Mouse (Mus musculus): ENCODE measurements around the gene Atxn7l3. TPM values are rescaled to one million over a fixed set of nuclear protein-coding genes. Genes with fewer than 3 reads are reported as not detected.

The Atxn7l3 gene
- total RNA-seq, 2 experiments from 2014 or later, result 227 to 258 TPM

GRCm38 (mm10) chr11:102279595-102279994, 16.8 kb downstream of the Atxn7l3 start:
- intact Hi-C loops (cut with DNase I), result no loop called here
- DNase-seq (ENCODE audit: low spot score in 2 of 2), result no peak

GRCm38 (mm10) chr11:102277754-102278153, 18.7 kb downstream of the Atxn7l3 start:
- intact Hi-C loops (cut with DNase I), result no loop called here
- DNase-seq (ENCODE audit: low spot score in 2 of 2), result no peak

- DNase-seq (ENCODE audit: low spot score in 2 of 2), result peak; percentile 24 to 34
- intact Hi-C loops (cut with DNase I), result no loop called here
These were observed 20.0 kb downstream of the Atxn7l3 start for GRCm38 (mm10) chr11:102276411-102276915.

GRCm38 (mm10) chr11:102268520-102269244, 27.7 kb downstream of the Atxn7l3 start, which contains the start of gene Asb16:
Asb16 (plus strand) TSS chr11:102268743.
- no peak for DNase-seq (ENCODE audit: low spot score in 2 of 2)
- intact Hi-C loops (cut with DNase I), result loop anchor here (5.0 kb wide), 1 partner anchor 111 kb away; the partner anchor contains the start of gene Tmem101

GRCm38 (mm10) chr11:102267480-102267879, 29.0 kb downstream of the Atxn7l3 start:
- intact Hi-C loops (cut with DNase I), result loop anchor here (5.0 kb wide), 1 partner anchor 110 kb away; the partner anchor contains the start of gene Tmem101
- peak; percentile 54 to 64 for DNase-seq (ENCODE audit: low spot score in 2 of 2)

GRCm38 (mm10) chr11:102266631-102267355, 29.6 kb downstream of the Atxn7l3 start:
- intact Hi-C loops (cut with DNase I), result loop anchor here (5.0 kb wide), 1 partner anchor 109 kb away; the partner anchor contains the start of gene Tmem101
- no peak for DNase-seq (ENCODE audit: low spot score in 2 of 2)

- intact Hi-C loops (cut with DNase I), result loop anchor here (5.0 kb wide), 1 partner anchor 109 kb away; the partner anchor contains the start of gene Tmem101
These were observed 30.6 kb downstream of the Atxn7l3 start for GRCm38 (mm10) chr11:102265816-102266215.

GRCm38 (mm10) chr11:102263211-102263610, 33.2 kb downstream of the Atxn7l3 start:
- no peak for DNase-seq (ENCODE audit: low spot score in 2 of 2)
- intact Hi-C loops (cut with DNase I), result no loop called here

More at GRCm38 (mm10) chr11:102265816-102266215, 30.6 kb downstream of the Atxn7l3 start:
- no peak for DNase-seq (ENCODE audit: low spot score in 2 of 2)

GRCm38 (mm10) chr11:102258521-102258920, 37.9 kb downstream of the Atxn7l3 start:
- intact Hi-C loops (cut with DNase I), result no loop called here
- no peak for DNase-seq (ENCODE audit: low spot score in 2 of 2)

- DNase-seq (ENCODE audit: low spot score in 2 of 2), result no peak
- intact Hi-C loops (cut with DNase I), result no loop called here
These were observed 38.3 kb downstream of the Atxn7l3 start for GRCm38 (mm10) chr11:102258095-102258494.

- intact Hi-C loops (cut with DNase I), result no loop called here
- DNase-seq (ENCODE audit: low spot score in 2 of 2), result no peak
These were observed 38.9 kb downstream of the Atxn7l3 start for GRCm38 (mm10) chr11:102257514-102257913.

- DNase-seq (ENCODE audit: low spot score in 2 of 2), result no peak
- intact Hi-C loops (cut with DNase I), result no loop called here
These were observed 46.9 kb downstream of the Atxn7l3 start for GRCm38 (mm10) chr11:102249351-102250090.

GRCm38 (mm10) chr11:102248630-102249230, 47.7 kb downstream of the Atxn7l3 start, which contains the start of gene BC030867:
BC030867 (plus strand) TSS chr11:102248882.
- intact Hi-C loops (cut with DNase I), result no loop called here
- peak; percentile 86 to 90 for DNase-seq (ENCODE audit: low spot score in 2 of 2)

GRCm38 (mm10) chr11:102246871-102247270, 49.6 kb downstream of the Atxn7l3 start:
- intact Hi-C loops (cut with DNase I), result no loop called here
- DNase-seq (ENCODE audit: low spot score in 2 of 2), result no peak

GRCm38 (mm10) chr11:102246273-102246635, 50.2 kb downstream of the Atxn7l3 start:
- intact Hi-C loops (cut with DNase I), result no loop called here
- DNase-seq (ENCODE audit: low spot score in 2 of 2), result no peak

GRCm38 (mm10) chr11:102245581-102246272, 50.7 kb downstream of the Atxn7l3 start:
- intact Hi-C loops (cut with DNase I), result loop anchor here (1.0 kb wide), 1 partner anchor 15 kb away; the partner anchor contains the start of gene Hdac5
- no peak for DNase-seq (ENCODE audit: low spot score in 2 of 2)

- intact Hi-C loops (cut with DNase I), result loop anchor here (1.0 to 5.0 kb wide), 2 partner anchors 15 to 43 kb away; partner anchors contain the start of gene Hdac5
- peak; percentile 84 to 87 for DNase-seq (ENCODE audit: low spot score in 2 of 2)
These were observed 51.4 kb downstream of the Atxn7l3 start for GRCm38 (mm10) chr11:102244926-102245449.

GRCm38 (mm10) chr11:102241874-102242273, 54.6 kb downstream of the Atxn7l3 start:
- DNase-seq (ENCODE audit: low spot score in 2 of 2), result no peak
- intact Hi-C loops (cut with DNase I), result loop anchor here (5.0 kb wide), 1 partner anchor 40 kb away; no protein-coding TSS in a partner anchor
